Mouse (Mus musculus): ENCODE data around the gene Cdk5rap2. TPM values are rescaled to one million over a fixed set of nuclear protein-coding genes. Genes with fewer than 3 reads are reported as not detected.

Cdk5rap2 gene
- polyA plus RNA-seq, 1 experiment from 2014 or later, result 3.4 TPM

DNA sequence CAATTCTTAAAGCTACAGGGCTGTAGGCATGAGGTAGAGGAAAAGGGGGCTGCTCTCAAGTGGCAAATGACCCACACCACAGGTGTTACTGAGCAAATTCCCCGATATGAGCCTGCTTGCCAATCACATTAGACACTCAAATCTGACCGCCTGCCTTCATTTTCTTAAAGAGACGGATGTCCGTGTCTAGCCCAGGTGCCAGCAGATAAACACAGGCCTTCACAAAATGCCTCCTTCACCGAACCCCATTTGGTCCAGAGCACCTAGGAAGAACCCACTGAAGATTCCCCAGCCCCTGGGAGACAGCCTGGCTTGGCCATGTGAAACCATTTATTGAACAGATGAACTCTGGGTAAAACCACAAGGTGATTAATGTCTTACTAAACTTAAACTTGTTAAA, 13.5 kb downstream of the Cdk5rap2 start:
- no peaks in the 10 kb centered on the region for H3K27me3 ChIP-seq (ENCODE audit: insufficient read depth, low read length)
- no peak overlapping the region for H3K9ac ChIP-seq (replicated peaks)
- H3K9me3 ChIP-seq (ENCODE audit: low read length), result no peaks in the 10 kb centered on the region
- DNase-seq (no peak), ATAC-seq (no peak)
- no peaks in the 10 kb centered on the region for H3K4me1 ChIP-seq (ENCODE audit: insufficient read depth)
- peaks cover 11% of the 10 kb centered on the region for H3K36me3 ChIP-seq (replicated peaks; ENCODE audit: insufficient read depth, low read length)
- TF ChIP-seq EP300 (IDR thresholded peaks at IDR 0.05; ENCODE audit: low read depth) (no peak), CTCF (IDR thresholded peaks at IDR 0.05; ENCODE audit: low read depth) (no peak)
- no peak overlapping the region for H3K4me3 ChIP-seq (ENCODE audit: low read depth, low read length)
- no peak overlapping the region for H3K4me2 ChIP-seq (ENCODE audit: low read depth, low read length)
- WGBS (ENCODE audit: insufficient replicate concordance), result 88% methylated on average over 5 of the region's 5 CpGs
- H3K27ac ChIP-seq (ENCODE audit: low read depth), result no peak overlapping the region

DNA sequence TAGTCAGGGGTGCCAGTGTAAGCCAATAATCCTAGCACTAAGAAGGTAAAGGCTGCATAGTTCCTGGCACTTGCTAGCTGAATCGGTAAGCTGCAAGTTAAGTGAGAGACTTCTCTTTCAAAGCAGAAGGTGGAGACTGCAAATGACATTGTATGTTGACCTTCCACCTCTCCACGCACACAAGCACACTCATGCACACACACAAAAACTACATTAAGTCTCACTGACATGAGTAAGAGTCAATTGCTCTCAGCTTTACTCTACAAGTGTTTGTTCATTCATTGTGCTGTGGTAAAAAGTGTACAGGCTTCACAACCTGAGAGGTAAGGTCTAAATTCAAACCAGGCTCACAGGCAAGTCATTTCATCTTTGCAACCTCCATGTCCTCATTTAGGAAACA, 15.5 kb downstream of the Cdk5rap2 start:
- whole genome bisulfite sequencing (ENCODE audit: insufficient replicate concordance), result 93% methylated on average over 2 of the region's 2 CpGs
- no peak for DNase-seq
- no peak for TF ChIP-seq CTCF (IDR thresholded peaks at IDR 0.05; ENCODE audit: low read depth)
- TF ChIP-seq EP300 (IDR thresholded peaks at IDR 0.05; ENCODE audit: low read depth), result no peak

DNA sequence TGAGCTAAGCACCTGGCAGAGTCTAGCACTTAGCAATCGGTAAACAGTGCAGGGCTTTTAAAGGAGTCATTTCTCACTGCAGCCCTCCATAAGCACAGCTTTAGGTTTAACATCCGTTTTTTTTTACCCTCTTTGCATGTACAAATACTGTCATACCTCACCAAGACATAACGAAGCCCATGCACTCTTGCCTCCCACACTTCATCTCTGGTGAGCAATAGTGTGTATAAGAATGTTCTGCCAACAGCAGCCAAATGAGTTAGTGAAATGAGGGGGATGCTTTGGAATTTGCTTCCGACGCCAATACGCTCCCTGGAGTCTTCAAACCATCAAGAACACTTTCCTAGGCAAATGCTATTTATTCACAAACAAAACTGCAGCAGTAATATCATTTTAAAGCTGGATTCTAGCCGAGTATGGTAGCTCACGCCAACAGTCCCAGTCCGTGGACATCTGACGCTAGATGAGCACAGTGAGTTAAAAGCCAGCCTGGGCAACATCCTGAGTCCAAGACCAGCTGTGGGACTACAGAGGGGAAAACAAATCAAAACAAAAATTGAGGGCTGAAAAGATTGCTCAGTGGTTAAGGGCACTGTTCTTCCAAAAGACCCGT, 18.4 kb downstream of the Cdk5rap2 start:
- H3K9me3 ChIP-seq (ENCODE audit: low read length), result no peaks in the 10 kb centered on the region
- no peak overlapping the region for H3K4me2 ChIP-seq (ENCODE audit: low read depth, low read length)
- H3K27ac ChIP-seq (ENCODE audit: low read depth), result no peak overlapping the region
- 82% methylated on average over 11 of the region's 11 CpGs for WGBS (ENCODE audit: insufficient replicate concordance)
- no peak for DNase-seq
- H3K4me1 ChIP-seq (ENCODE audit: insufficient read depth), result no peaks in the 10 kb centered on the region
- ATAC-seq, result no peak
- TF ChIP-seq EP300 (IDR thresholded peaks at IDR 0.05; ENCODE audit: low read depth), result no peak
- no peak for TF ChIP-seq CTCF (IDR thresholded peaks at IDR 0.05; ENCODE audit: low read depth)
- no peak overlapping the region for H3K4me3 ChIP-seq (ENCODE audit: low read depth, low read length)
- H3K27me3 ChIP-seq (ENCODE audit: insufficient read depth, low read length), result no peaks in the 10 kb centered on the region
- H3K9ac ChIP-seq (replicated peaks), result no peak overlapping the region
- H3K36me3 ChIP-seq (replicated peaks; ENCODE audit: insufficient read depth, low read length), result 0 out of 2 replicates have a peak, but pooled peaks cover 4% of the 10 kb centered on the region

More for the DNA sequence above, 15.5 kb downstream of the Cdk5rap2 start:
- no peaks in the 10 kb centered on the region for H3K4me1 ChIP-seq (ENCODE audit: insufficient read depth)
- no peak overlapping the region for H3K4me2 ChIP-seq (ENCODE audit: low read depth, low read length)
- H3K27ac ChIP-seq (ENCODE audit: low read depth), result no peak overlapping the region
- no peak for ATAC-seq
- H3K9me3 ChIP-seq (ENCODE audit: low read length), result no peaks in the 10 kb centered on the region
- H3K36me3 ChIP-seq (replicated peaks; ENCODE audit: insufficient read depth, low read length), result 0 out of 2 replicates have a peak, but pooled peaks cover 3% of the 10 kb centered on the region
- H3K9ac ChIP-seq (replicated peaks), result no peak overlapping the region
- H3K27me3 ChIP-seq (ENCODE audit: insufficient read depth, low read length), result no peaks in the 10 kb centered on the region
- H3K4me3 ChIP-seq (ENCODE audit: low read depth, low read length), result no peak overlapping the region

DNA sequence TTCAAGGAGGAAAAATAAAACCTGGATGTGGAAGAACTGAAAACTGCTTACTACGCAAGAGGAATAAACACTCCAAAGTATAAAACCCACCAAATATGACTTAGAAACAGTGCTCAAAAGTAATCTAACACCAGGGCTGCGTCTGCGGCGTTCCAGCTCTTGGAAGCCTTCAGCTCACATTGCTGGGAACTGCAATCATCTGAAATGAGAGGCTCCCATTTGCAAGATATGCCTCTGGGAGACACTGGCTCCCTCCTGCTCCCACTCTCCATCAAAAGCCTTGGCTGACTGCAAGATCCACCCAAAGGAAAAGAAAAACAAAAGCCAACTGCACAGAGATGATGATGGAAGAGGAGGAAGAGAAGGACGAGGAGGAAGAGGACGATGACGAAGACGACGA, 19.2 kb downstream of the Cdk5rap2 start:
- ATAC-seq, result no peak

DNA sequence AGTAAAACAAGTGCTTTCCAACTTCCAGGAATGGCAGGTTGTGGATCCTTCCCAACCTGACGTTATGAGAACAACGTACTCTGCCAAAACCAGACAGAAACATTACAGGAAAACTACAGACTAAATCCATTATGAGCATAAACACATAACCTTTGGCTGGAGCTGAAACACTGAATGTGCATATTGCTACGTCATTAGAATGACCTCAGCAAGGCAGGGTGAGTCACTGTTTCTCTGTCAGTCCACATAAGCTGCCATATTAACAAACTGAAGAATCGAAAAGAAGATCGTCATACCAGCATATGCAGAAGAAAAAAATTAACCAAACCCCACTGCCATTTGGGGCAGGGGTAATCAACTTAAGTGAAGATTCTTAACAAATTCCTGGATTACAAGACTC, 24.0 kb downstream of the Cdk5rap2 start:
- Histone ChIP-seq H3K27ac (ENCODE audit: low read depth) (no peak overlapping the region), H3K9me3 (ENCODE audit: low read length) (no peaks in the 10 kb centered on the region), H3K36me3 (replicated peaks; ENCODE audit: insufficient read depth, low read length) (0 out of 2 replicates have a peak, but pooled peaks cover 4% of the 10 kb centered on the region), H3K27me3 (ENCODE audit: insufficient read depth, low read length) (no peaks in the 10 kb centered on the region), H3K4me2 (ENCODE audit: low read depth, low read length) (no peak overlapping the region), H3K4me1 (ENCODE audit: insufficient read depth) (no peaks in the 10 kb centered on the region), H3K4me3 (ENCODE audit: low read depth, low read length) (no peak overlapping the region), H3K9ac (replicated peaks) (no peak overlapping the region)
- no peak for ATAC-seq
- no peak for DNase-seq
- WGBS (ENCODE audit: insufficient replicate concordance), result 88% methylated on average over 5 of the region's 5 CpGs
- TF ChIP-seq EP300 (IDR thresholded peaks at IDR 0.05; ENCODE audit: low read depth), result no peak
- no peak for TF ChIP-seq CTCF (IDR thresholded peaks at IDR 0.05; ENCODE audit: low read depth)

More for the DNA sequence above, 19.2 kb downstream of the Cdk5rap2 start:
- Histone ChIP-seq H3K36me3 (replicated peaks; ENCODE audit: insufficient read depth, low read length) (0 out of 2 replicates have a peak, but pooled peaks cover 4% of the 10 kb centered on the region), H3K9me3 (ENCODE audit: low read length) (no peaks in the 10 kb centered on the region), H3K4me3 (ENCODE audit: low read depth, low read length) (no peak overlapping the region), H3K9ac (replicated peaks) (no peak overlapping the region), H3K27me3 (ENCODE audit: insufficient read depth, low read length) (no peaks in the 10 kb centered on the region), H3K4me2 (ENCODE audit: low read depth, low read length) (no peak overlapping the region), H3K27ac (ENCODE audit: low read depth) (no peak overlapping the region), H3K4me1 (ENCODE audit: insufficient read depth) (no peaks in the 10 kb centered on the region)
- 87% methylated on average over 9 of the region's 9 CpGs for WGBS (ENCODE audit: insufficient replicate concordance)
- no peak for TF ChIP-seq EP300 (IDR thresholded peaks at IDR 0.05; ENCODE audit: low read depth)
- TF ChIP-seq CTCF (IDR thresholded peaks at IDR 0.05; ENCODE audit: low read depth), result no peak
- DNase-seq, result no peak

DNA sequence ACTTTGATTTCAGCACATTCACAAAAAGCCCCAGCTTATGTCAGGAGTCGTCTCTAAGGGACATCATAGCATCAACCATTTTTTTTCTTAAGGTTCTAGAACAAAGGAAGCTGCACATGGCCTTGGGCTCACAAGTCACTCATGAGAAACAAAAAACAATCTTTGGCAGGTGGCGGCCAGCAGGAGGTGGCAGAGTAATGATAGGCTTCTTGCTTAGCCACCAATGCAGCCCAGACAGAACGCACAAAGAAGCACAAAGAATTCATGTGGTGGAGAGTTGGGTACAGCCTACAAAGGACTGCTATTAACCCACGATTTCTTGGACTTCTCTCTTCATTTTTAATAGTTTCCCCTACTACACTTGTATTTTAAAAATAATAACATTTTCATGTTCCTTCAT, 32.9 kb downstream of the Cdk5rap2 start:
- 83% methylated on average over 4 of the region's 4 CpGs for WGBS (ENCODE audit: insufficient replicate concordance)
- TF ChIP-seq EP300 (IDR thresholded peaks at IDR 0.05; ENCODE audit: low read depth) (no peak), CTCF (IDR thresholded peaks at IDR 0.05; ENCODE audit: low read depth) (no peak)
- Histone ChIP-seq H3K4me1 (ENCODE audit: insufficient read depth) (no peaks in the 10 kb centered on the region), H3K4me2 (ENCODE audit: low read depth, low read length) (no peak overlapping the region), H3K27me3 (ENCODE audit: insufficient read depth, low read length) (no peaks in the 10 kb centered on the region), H3K27ac (ENCODE audit: low read depth) (no peak overlapping the region), H3K9ac (replicated peaks) (no peak overlapping the region), H3K36me3 (replicated peaks; ENCODE audit: insufficient read depth, low read length) (no peaks in the 10 kb centered on the region), H3K4me3 (ENCODE audit: low read depth, low read length) (no peak overlapping the region), H3K9me3 (ENCODE audit: low read length) (no peaks in the 10 kb centered on the region)
- ATAC-seq (no peak), DNase-seq (no peak)

All from liver, postnatal 0 days (tissue).